Mouse (Mus musculus): Measurements from ENCODE around the gene Hoxa5. TPM values are rescaled to one million over a fixed set of nuclear protein-coding genes. Genes with fewer than 3 reads are reported as not detected.
A peak's percentile ranks its signal among the peaks of the same experiment; 100 is the strongest.

Gene Hoxa5
- polyA plus RNA-seq, 1 experiment from 2014 or later = 48.7 TPM

DNA sequence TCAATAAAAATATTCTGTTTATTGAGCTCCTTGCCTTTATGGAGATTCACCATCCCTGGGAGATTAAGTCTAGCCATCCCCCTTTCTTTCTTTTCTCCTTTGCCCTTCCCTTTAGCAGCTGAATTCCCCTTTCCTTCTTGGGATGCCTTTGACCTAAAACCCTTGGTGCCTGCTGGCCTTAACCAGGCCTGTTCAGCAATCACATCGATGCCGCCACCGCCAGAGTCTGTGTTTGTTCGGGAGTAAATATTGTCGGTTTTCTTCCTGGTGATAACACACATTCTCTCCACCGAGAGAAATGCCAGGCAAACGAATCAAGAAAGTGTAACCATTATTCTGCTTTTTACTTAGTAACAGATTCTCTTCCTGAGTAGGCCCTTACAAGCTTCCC is 33.8 kb upstream of the Hoxa5 start:
- no peaks in the 10 kb centered on the region for H3K9me3 ChIP-seq
- peaks cover 98% of the 10 kb centered on the region for H3K27me3 ChIP-seq
- 2% methylated on average over 7 of the region's 7 CpGs for WGBS
- no peak overlapping the region for H3K4me2 ChIP-seq
- H3K36me3 ChIP-seq = no peaks in the 10 kb centered on the region
- no peak overlapping the region for H3K27ac ChIP-seq
- H3K4me3 ChIP-seq = no peak overlapping the region
- ATAC-seq (ENCODE audit: borderline replicate concordance, extremely low read depth, low FRiP score, low TSS enrichment) = no peak
- peaks cover 12% of the 10 kb centered on the region; the same call in 1 of the 2 replicates for H3K4me1 ChIP-seq
- no peak overlapping the region for H3K9ac ChIP-seq

DNA sequence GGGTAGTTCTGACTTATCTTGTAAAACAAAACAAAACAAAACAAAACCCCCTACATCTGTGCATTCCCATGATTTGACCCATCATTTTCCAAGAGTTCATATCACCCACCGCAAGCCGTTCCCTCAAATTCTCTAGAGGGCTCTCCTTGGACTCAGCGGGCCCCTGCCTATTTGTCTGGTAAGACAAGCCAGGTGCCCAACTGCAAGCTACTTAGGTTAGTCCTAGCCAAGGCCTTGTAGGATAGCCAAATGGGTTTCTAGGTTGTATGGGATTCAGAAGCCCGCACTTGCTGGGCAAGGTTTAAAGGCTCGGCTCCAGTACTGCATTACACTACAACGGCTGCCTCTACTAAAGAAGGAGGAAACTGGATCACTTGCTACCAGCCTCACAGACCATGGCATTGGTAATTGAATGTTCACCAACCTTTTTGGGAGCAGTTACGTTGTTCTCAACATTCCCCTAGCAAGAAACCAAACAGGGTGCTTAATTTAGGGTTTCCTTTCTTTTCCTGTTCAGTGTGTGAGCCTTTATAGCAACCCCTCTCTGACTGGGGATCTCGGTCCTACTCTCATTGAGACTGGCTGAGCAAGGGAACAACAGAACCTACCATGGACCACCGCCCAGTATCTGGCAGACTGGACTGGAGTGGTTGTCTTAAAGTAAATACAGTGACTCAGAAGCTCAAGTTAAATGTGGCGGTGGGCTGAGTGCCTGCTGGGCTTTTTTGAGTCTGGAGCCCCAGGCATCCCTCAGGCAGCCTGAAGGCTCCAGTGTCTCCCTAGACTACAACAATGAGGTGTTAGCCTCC is 33.2 kb upstream of the Hoxa5 start:
- no peak overlapping the region for H3K9ac ChIP-seq
- no peak overlapping the region for H3K4me2 ChIP-seq
- peaks cover 12% of the 10 kb centered on the region; the same call in 1 of the 2 replicates for H3K4me1 ChIP-seq
- 11% methylated on average over 10 of the region's 10 CpGs for WGBS
- ATAC-seq (ENCODE audit: borderline replicate concordance, extremely low read depth, low FRiP score, low TSS enrichment) = no peak
- no peaks in the 10 kb centered on the region for H3K36me3 ChIP-seq
- peaks cover 98% of the 10 kb centered on the region for H3K27me3 ChIP-seq
- H3K4me3 ChIP-seq = no peak overlapping the region
- no peaks in the 10 kb centered on the region for H3K9me3 ChIP-seq
- no peak overlapping the region for H3K27ac ChIP-seq

DNA sequence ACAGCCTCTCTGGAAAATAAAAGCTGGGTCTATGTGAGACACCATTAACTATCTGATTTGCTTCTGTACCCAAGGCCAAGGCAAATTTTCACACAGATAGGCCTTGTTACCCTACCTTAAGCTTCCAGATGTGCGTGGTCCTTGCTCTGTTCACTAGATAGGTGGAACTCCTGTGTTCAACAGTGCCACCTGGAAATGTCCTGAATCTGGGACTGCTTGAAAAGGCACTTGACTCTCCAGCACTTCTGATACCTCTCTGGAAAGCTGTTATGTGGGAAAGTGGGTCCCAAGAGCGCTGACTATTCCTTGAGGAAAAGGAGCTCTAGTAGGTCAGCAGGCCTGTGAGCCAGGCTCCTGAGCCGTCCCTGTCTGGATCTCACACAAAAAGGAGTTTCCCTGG is 32.4 kb upstream of the Hoxa5 start:
- H3K9me3 ChIP-seq = no peaks in the 10 kb centered on the region
- H3K4me2 ChIP-seq = no peak overlapping the region
- 7% methylated on average over 3 of the region's 3 CpGs for WGBS
- H3K9ac ChIP-seq = no peak overlapping the region
- peaks cover 12% of the 10 kb centered on the region; the same call in 1 of the 2 replicates for H3K4me1 ChIP-seq
- no peak overlapping the region for H3K4me3 ChIP-seq
- H3K36me3 ChIP-seq = no peaks in the 10 kb centered on the region
- no peak for ATAC-seq (ENCODE audit: borderline replicate concordance, extremely low read depth, low FRiP score, low TSS enrichment)
- H3K27ac ChIP-seq = no peak overlapping the region
- H3K27me3 ChIP-seq = peaks cover 98% of the 10 kb centered on the region

DNA sequence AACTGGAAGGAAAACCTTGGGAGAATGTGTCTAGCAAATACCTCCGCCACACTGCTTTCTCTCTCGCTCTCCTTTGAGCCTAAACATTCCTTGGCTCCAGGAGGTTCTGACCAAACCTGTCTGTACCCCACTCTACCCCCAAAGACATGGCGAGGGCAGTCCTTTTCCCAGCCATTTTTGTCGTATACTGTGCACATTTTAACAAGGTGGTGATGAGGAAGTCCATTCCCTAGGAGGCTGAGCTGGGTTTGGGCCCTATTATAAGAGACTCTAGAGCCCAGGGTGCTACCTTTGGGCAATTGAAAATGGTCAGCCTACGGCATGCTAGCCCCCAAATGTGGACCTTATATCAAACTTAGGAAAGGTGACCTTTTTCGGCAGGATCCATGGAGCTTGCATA is 31.5 kb upstream of the Hoxa5 start:
- no peak for ATAC-seq (ENCODE audit: borderline replicate concordance, extremely low read depth, low FRiP score, low TSS enrichment)
- WGBS = 21% methylated on average over 6 of the region's 6 CpGs
- no peak overlapping the region for H3K27ac ChIP-seq
- H3K36me3 ChIP-seq = no peaks in the 10 kb centered on the region
- peaks cover 96% of the 10 kb centered on the region for H3K27me3 ChIP-seq
- H3K9ac ChIP-seq = no peak overlapping the region
- H3K4me2 ChIP-seq = no peak overlapping the region
- H3K9me3 ChIP-seq = no peaks in the 10 kb centered on the region
- no peak overlapping the region for H3K4me3 ChIP-seq
- H3K4me1 ChIP-seq = peaks cover 12% of the 10 kb centered on the region; the same call in 1 of the 2 replicates

DNA sequence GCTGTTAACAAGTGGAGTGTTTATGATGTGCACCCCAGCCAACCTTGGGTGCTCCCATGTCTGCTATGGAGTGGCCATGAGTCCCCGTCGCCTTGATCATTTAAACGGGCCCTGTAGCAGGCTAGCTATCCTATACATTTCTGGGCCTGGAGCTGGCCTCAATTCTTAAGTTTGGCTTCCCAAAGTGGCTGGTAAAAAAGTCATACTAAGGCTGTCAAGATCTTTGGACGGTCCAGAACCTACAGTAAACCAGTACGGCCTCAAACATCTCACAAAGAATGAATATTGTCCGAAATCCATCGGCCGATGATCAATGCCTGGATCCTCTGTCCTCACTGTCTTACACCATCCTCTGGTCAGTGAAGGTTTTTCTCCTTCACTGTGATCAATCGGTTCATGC is 30.9 kb upstream of the Hoxa5 start:
- no peaks in the 10 kb centered on the region for H3K9me3 ChIP-seq
- H3K4me3 ChIP-seq = no peak overlapping the region
- peaks cover 96% of the 10 kb centered on the region for H3K27me3 ChIP-seq
- no peak overlapping the region for H3K4me2 ChIP-seq
- no peak for ATAC-seq (ENCODE audit: borderline replicate concordance, extremely low read depth, low FRiP score, low TSS enrichment)
- WGBS = 29% methylated on average over 9 of the region's 9 CpGs
- H3K36me3 ChIP-seq = no peaks in the 10 kb centered on the region
- no peak overlapping the region for H3K27ac ChIP-seq
- H3K4me1 ChIP-seq = peaks cover 15% of the 10 kb centered on the region; the same call in 1 of the 2 replicates
- no peak overlapping the region for H3K9ac ChIP-seq

DNA sequence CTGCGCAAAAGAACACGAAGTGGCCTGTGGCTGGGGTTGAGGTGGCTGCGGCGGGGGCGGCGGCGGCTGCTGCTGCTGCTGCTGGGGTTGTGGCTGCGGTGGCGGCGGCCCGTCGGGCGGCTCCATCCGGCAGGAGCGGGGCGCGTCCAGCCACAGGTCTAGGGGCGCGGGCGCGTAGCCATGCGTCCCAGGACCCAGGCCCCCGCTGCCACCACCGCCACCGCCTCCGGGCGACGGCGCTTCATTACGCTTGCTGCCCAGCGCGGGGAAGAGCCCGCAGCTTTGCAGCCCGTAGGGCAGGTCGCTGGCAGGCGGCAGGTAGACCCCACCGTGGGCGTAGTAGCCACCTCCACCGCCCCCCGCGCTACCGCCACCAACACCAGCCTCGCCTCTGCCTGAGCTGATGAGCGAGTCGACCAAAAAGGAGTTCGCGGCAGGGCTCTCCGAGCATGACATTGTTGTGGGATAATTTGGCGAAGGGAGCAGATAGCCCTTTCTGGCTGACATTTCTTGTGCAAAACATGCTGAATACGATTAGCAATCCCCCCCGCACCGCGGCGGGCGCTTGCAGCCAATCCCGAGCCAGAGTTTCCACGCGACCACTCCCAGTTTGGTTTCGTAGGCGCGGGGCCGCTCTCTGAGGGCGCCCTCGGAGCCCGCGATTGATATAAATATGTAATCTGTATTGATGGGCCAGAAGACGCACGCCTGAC is 30.2 kb upstream of the Hoxa5 start:
- Histone ChIP-seq H3K27ac (no peak overlapping the region), H3K9me3 (no peaks in the 10 kb centered on the region), H3K4me3 (no peak overlapping the region), H3K9ac (no peak overlapping the region), H3K4me2 (no peak overlapping the region; the same call in 1 of the 2 replicates), H3K36me3 (no peaks in the 10 kb centered on the region), H3K27me3 (peaks cover 96% of the 10 kb centered on the region), H3K4me1 (peaks cover 12% of the 10 kb centered on the region; the same call in 1 of the 2 replicates)
- ATAC-seq (ENCODE audit: borderline replicate concordance, extremely low read depth, low FRiP score, low TSS enrichment) = no peak
- WGBS = 2% methylated on average over 68 of the region's 68 CpGs

DNA sequence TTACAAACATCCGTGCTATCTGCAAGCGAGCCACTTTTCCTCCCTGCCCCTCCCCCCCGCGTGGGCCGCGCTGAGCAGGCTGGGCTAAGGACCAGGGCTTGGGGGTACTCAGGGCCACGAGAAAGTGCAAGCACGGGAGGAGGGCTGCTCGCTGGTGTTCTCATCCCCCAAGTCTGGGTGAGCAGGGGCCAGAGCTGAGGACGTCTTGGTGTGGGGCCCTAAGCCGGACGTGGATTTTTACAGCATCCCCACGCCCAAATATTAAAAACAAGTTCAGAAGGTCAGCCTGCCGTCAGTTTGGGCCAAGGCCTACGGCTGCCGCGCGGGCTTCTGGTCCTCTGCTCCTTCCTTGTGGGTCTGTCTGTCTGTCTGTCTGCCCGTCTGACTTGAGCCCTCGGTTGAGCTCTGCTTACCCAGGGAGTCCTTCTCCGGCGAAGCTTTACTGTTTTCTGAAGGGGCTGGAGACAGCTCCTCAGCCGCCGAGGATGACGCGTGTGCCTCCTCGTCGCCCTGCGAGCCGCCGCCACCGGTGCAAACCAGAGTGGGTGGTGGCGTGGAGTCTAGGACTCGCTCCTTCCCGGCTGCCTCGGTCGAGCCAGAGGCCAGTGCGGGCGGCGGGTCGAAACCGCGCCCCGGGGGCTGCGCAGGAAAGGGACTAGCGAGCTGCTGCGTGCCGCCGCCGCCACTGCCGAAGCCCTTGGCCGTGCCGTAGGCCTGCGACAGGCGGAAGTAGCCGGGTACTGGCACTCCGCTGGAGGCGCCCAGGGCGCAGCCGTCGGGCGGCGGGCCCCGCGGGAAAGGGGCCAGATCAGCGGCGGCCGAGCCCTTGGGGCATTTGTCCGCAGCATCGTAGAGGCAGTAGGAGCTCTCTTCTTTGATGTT is 29.4 kb upstream of the Hoxa5 start:
- 0 out of 2 replicates have a peak, but pooled peaks have one; percentile 53 for ATAC-seq (ENCODE audit: borderline replicate concordance, extremely low read depth, low FRiP score, low TSS enrichment)
- H3K27ac ChIP-seq = no peak overlapping the region
- H3K9ac ChIP-seq = no peak overlapping the region
- 1% methylated on average over 68 of the region's 70 CpGs for WGBS
- peaks cover 12% of the 10 kb centered on the region; the same call in 1 of the 2 replicates for H3K4me1 ChIP-seq
- H3K9me3 ChIP-seq = no peaks in the 10 kb centered on the region
- peak overlapping the region; percentile 14; the same call in 1 of the 2 replicates for H3K4me2 ChIP-seq
- H3K27me3 ChIP-seq = peaks cover 97% of the 10 kb centered on the region
- no peaks in the 10 kb centered on the region for H3K36me3 ChIP-seq
- H3K4me3 ChIP-seq = 0 out of 2 replicates have a peak overlapping the region, but pooled peaks have one; percentile 5

DNA sequence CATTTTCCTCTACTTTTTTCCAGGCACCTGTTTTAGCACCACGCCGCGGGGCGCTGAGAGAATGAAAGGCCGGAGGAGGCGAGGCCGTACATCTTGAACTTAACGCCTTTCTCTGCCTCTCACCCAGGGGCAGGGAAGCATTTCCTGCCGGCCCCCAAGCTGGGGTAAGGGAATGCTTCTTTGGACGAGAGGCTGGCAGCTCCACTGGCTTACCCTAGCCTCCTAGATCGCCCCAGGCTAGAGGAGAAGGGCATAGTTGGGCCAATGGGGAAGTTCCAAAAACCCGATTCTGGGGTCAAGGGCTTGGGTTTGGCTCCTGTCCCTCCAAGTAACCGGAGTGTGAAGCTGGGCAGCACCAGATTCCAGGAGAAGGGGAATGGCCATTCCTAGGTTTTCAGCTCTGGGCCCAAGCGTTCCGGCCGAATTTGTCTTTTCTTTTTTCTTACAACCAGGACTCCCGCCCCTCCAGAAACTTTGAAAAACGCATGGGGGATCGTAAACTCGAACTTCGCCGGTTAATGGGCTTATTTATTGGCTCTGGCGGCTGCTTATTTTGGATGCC is 28.7 kb upstream of the Hoxa5 start:
- no peak for ATAC-seq (ENCODE audit: borderline replicate concordance, extremely low read depth, low FRiP score, low TSS enrichment)
- Histone ChIP-seq H3K27me3 (peaks cover 97% of the 10 kb centered on the region), H3K9ac (no peak overlapping the region), H3K9me3 (no peaks in the 10 kb centered on the region), H3K27ac (no peak overlapping the region), H3K4me3 (no peak overlapping the region), H3K4me1 (peaks cover 12% of the 10 kb centered on the region; the same call in 1 of the 2 replicates), H3K36me3 (no peaks in the 10 kb centered on the region), H3K4me2 (no peak overlapping the region)
- 1% methylated on average over 23 of the region's 23 CpGs for WGBS

DNA sequence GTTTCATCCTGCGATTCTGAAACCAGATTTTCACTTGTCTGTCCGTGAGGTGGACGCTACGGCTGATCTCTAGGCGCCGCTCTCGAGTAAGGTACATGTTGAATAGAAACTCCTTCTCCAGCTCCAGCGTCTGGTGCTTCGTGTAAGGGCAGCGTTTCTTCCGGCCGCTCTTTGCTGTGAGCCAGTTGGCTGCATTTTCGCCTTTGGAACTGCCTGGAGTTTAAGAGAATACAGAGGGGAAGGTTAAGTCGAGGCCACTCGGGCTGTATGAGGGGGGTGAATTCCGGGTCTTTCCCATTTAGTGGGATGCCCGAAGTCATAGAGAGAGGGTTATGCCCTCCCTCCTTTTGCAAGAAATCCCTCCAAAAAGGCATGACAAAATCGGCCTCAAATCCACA is 28.2 kb upstream of the Hoxa5 start:
- under 1% methylated on average over 18 of the region's 18 CpGs for WGBS
- H3K4me1 ChIP-seq = peaks cover 12% of the 10 kb centered on the region; the same call in 1 of the 2 replicates

DNA sequence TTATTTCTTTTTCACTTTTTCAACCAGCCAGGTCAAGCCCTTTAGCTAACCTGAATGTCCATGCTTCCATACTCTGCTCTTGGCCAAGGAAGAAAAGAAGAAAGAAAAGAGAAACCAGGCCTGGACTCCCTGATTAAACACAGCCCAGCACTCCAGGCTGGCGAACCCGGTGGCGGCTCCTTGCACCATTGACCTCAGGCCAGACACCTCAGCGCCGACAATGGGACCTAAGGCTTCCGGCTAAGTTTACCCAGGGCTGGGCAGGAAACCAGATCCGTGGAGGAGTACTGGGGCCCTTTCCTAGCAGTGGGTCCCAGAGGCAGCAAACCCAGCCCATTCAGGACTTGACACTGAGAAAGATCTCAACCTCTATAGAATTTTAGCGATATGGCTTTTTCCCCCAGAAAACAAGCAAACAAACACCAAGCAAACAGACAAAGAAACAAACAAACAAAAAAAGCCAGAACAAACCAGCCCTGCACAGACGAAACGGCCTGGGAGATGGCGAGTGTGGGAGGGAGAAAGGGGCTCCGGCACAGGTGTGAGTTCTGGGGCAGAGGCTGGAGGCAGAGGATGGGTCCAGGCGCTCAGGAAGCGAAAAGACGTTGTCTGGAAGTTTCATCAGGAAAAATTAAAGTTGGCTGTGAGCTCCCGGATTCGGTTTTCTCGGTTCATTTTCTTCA is 27.6 kb upstream of the Hoxa5 start:
- Histone ChIP-seq H3K36me3 (no peaks in the 10 kb centered on the region), H3K27me3 (peaks cover 97% of the 10 kb centered on the region), H3K4me1 (peaks cover 12% of the 10 kb centered on the region; the same call in 1 of the 2 replicates), H3K9ac (no peak overlapping the region), H3K9me3 (no peaks in the 10 kb centered on the region), H3K4me2 (no peak overlapping the region), H3K27ac (no peak overlapping the region), H3K4me3 (no peak overlapping the region)
- 2% methylated on average over 18 of the region's 18 CpGs for WGBS
- no peak for ATAC-seq (ENCODE audit: borderline replicate concordance, extremely low read depth, low FRiP score, low TSS enrichment)

More for the DNA sequence above, 28.2 kb upstream of the Hoxa5 start:
- Histone ChIP-seq H3K9me3 (no peaks in the 10 kb centered on the region), H3K27ac (no peak overlapping the region), H3K27me3 (peaks cover 97% of the 10 kb centered on the region), H3K4me2 (no peak overlapping the region), H3K4me3 (no peak overlapping the region), H3K36me3 (no peaks in the 10 kb centered on the region), H3K9ac (no peak overlapping the region)
- ATAC-seq (ENCODE audit: borderline replicate concordance, extremely low read depth, low FRiP score, low TSS enrichment) = no peak

Data from lung, embryonic 15.5 days (tissue).